Mouse (Mus musculus): ENCODE data around the gene Tbcb. TPM values are rescaled to one million over a fixed set of nuclear protein-coding genes. Genes with fewer than 3 reads are reported as not detected.

Tbcb gene
- polyA plus RNA-seq, 1 experiment from 2014 or later = 142 TPM

- ATAC-seq = peak; percentile 78
These were observed 12.6 kb downstream of the Tbcb start for GRCm38 (mm10) chr7:30219293-30220007.

DNA sequence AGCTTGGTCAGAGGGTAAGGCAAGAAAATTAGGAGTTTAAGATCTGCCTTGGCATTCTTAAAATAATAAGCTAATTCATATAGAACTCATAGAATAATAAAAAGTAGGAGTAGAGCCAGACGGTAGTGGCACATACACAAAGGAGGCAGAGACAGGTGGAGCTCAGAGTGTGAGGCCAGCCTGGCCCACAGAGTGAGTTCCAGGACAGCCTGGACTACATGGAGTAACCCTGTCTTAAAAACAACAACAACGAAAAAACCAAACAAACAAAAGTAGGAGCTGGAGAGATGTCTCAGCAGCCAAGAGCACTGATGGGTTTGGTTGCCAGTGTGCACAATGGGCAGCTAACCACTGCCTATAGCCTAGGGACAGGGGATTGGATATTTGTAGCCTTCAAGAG lies 14.8 kb downstream of the Tbcb start:
- H3K36me3 ChIP-seq (ENCODE audit: insufficient read depth, low read length) = no peaks in the 10 kb centered on the region
- no peaks in the 10 kb centered on the region for H3K9me3 ChIP-seq (ENCODE audit: low read length)
- H3K27me3 ChIP-seq (replicated peaks; ENCODE audit: insufficient read depth, low read length) = no peaks in the 10 kb centered on the region
- WGBS = 63% methylated on average over 2 of the region's 2 CpGs
- no peak for TF ChIP-seq CTCF (IDR thresholded peaks at IDR 0.05)
- no peak for TF ChIP-seq EP300 (IDR thresholded peaks at IDR 0.05)
- DNase-seq (ENCODE audit: low spot score) (no peak), ATAC-seq (no peak)
- H3K4me2 ChIP-seq (replicated peaks; ENCODE audit: low read depth, low read length) = no peak overlapping the region
- H3K4me1 ChIP-seq (ENCODE audit: insufficient read depth, low read depth, low read length) = peaks cover 3% of the 10 kb centered on the region; the same call in 1 of the 2 replicates
- no peak overlapping the region for H3K27ac ChIP-seq (ENCODE audit: low read length)
- no peak overlapping the region for H3K9ac ChIP-seq (replicated peaks; ENCODE audit: low read depth)
- no peak overlapping the region for H3K4me3 ChIP-seq (ENCODE audit: low read depth, low read length)

More at GRCm38 (mm10) chr7:30219293-30220007, 12.6 kb downstream of the Tbcb start:
- peak; percentile 80 for DNase-seq (ENCODE audit: low spot score)
- H3K4me3 ChIP-seq (ENCODE audit: low read depth, low read length) = peak overlapping the region; percentile 41
- peak overlapping the region; percentile 47 for H3K9ac ChIP-seq (replicated peaks; ENCODE audit: low read depth)
- WGBS = 3% methylated on average over 16 of the region's 16 CpGs
- H3K27ac ChIP-seq (ENCODE audit: low read length) = peak overlapping the region; percentile 70
- no peaks in the 10 kb centered on the region for H3K9me3 ChIP-seq (ENCODE audit: low read length)
- peaks cover 3% of the 10 kb centered on the region; the same call in 1 of the 2 replicates for H3K4me1 ChIP-seq (ENCODE audit: insufficient read depth, low read depth, low read length)
- no peaks in the 10 kb centered on the region for H3K27me3 ChIP-seq (replicated peaks; ENCODE audit: insufficient read depth, low read length)
- H3K36me3 ChIP-seq (ENCODE audit: insufficient read depth, low read length) = peaks cover 8% of the 10 kb centered on the region; the same call in 1 of the 2 replicates
- peak overlapping the region; percentile 77 for H3K4me2 ChIP-seq (replicated peaks; ENCODE audit: low read depth, low read length)
- TF ChIP-seq EP300 (IDR thresholded peaks at IDR 0.05) = no peak
- TF ChIP-seq CTCF (IDR thresholded peaks at IDR 0.05) = no peak

- H3K4me3 ChIP-seq (ENCODE audit: low read depth, low read length) = no peak overlapping the region
These were observed 15.3 kb downstream of the Tbcb start for GRCm38 (mm10) chr7:30216723-30217151.

DNA sequence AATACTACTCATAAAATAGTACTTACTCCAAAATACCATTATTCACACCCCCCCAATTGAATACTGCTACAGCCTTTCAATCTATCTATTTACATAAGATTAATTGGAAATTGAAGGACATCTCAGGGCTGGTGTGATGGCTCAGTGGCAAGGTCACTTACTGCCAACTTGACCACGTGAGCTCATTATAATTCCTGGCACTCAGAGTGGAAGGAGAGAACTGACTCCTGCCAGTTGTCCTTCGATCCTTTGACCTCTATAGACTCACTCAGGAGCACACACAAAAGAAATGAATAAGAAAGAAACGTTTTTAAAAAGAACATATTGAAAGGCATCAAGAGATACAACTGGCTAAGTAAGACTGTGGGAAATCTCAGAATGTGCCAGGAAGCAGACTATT lies 16.2 kb downstream of the Tbcb start:
- no peak for DNase-seq (ENCODE audit: low spot score)
- Histone ChIP-seq H3K4me1 (ENCODE audit: insufficient read depth, low read depth, low read length) (peaks cover 3% of the 10 kb centered on the region; the same call in 1 of the 2 replicates), H3K4me3 (ENCODE audit: low read depth, low read length) (no peak overlapping the region), H3K27ac (ENCODE audit: low read length) (no peak overlapping the region), H3K36me3 (ENCODE audit: insufficient read depth, low read length) (no peaks in the 10 kb centered on the region), H3K9ac (replicated peaks; ENCODE audit: low read depth) (no peak overlapping the region), H3K27me3 (replicated peaks; ENCODE audit: insufficient read depth, low read length) (no peaks in the 10 kb centered on the region), H3K9me3 (ENCODE audit: low read length) (no peaks in the 10 kb centered on the region), H3K4me2 (replicated peaks; ENCODE audit: low read depth, low read length) (no peak overlapping the region)
- 90% methylated on average over 3 of the region's 3 CpGs for WGBS
- ATAC-seq = no peak
- TF ChIP-seq EP300 (IDR thresholded peaks at IDR 0.05) (no peak), CTCF (IDR thresholded peaks at IDR 0.05) (no peak)

More at GRCm38 (mm10) chr7:30216723-30217151, 15.3 kb downstream of the Tbcb start:
- TF ChIP-seq CTCF (IDR thresholded peaks at IDR 0.05) = peak; percentile 98
- 0 out of 2 replicates have a peak, but pooled peaks have one; percentile 9 for TF ChIP-seq EP300 (IDR thresholded peaks at IDR 0.05)
- Histone ChIP-seq H3K4me1 (ENCODE audit: insufficient read depth, low read depth, low read length) (peaks cover 3% of the 10 kb centered on the region; the same call in 1 of the 2 replicates), H3K9ac (replicated peaks; ENCODE audit: low read depth) (no peak overlapping the region), H3K27ac (ENCODE audit: low read length) (no peak overlapping the region), H3K9me3 (ENCODE audit: low read length) (no peaks in the 10 kb centered on the region), H3K27me3 (replicated peaks; ENCODE audit: insufficient read depth, low read length) (no peaks in the 10 kb centered on the region), H3K4me2 (replicated peaks; ENCODE audit: low read depth, low read length) (no peak overlapping the region), H3K36me3 (ENCODE audit: insufficient read depth, low read length) (no peaks in the 10 kb centered on the region)
- under 1% methylated on average over 15 of the region's 16 CpGs for WGBS
- DNase-seq (ENCODE audit: low spot score) (peak; percentile 93), ATAC-seq (peak; percentile 70)

- Histone ChIP-seq H3K9ac (replicated peaks; ENCODE audit: low read depth) (no peak overlapping the region), H3K4me2 (replicated peaks; ENCODE audit: low read depth, low read length) (no peak overlapping the region), H3K4me1 (ENCODE audit: insufficient read depth, low read depth, low read length) (no peaks in the 10 kb centered on the region), H3K9me3 (ENCODE audit: low read length) (no peaks in the 10 kb centered on the region), H3K36me3 (ENCODE audit: insufficient read depth, low read length) (no peaks in the 10 kb centered on the region), H3K27ac (ENCODE audit: low read length) (no peak overlapping the region), H3K27me3 (replicated peaks; ENCODE audit: insufficient read depth, low read length) (no peaks in the 10 kb centered on the region), H3K4me3 (ENCODE audit: low read depth, low read length) (no peak overlapping the region)
- no peak for TF ChIP-seq EP300 (IDR thresholded peaks at IDR 0.05)
- no peak for TF ChIP-seq CTCF (IDR thresholded peaks at IDR 0.05)
- WGBS = 71% methylated on average over 3 of the region's 3 CpGs
- no peak for ATAC-seq
- no peak for DNase-seq (ENCODE audit: low spot score)
These were observed 18.2 kb downstream of the Tbcb start for GRCm38 (mm10) chr7:30213881-30214280.

- ATAC-seq (no peak), DNase-seq (ENCODE audit: low spot score) (no peak)
- Histone ChIP-seq H3K9me3 (ENCODE audit: low read length) (no peaks in the 10 kb centered on the region), H3K36me3 (ENCODE audit: insufficient read depth, low read length) (no peaks in the 10 kb centered on the region), H3K4me2 (replicated peaks; ENCODE audit: low read depth, low read length) (no peak overlapping the region), H3K9ac (replicated peaks; ENCODE audit: low read depth) (no peak overlapping the region), H3K27me3 (replicated peaks; ENCODE audit: insufficient read depth, low read length) (no peaks in the 10 kb centered on the region), H3K27ac (ENCODE audit: low read length) (no peak overlapping the region), H3K4me1 (ENCODE audit: insufficient read depth, low read depth, low read length) (no peaks in the 10 kb centered on the region), H3K4me3 (ENCODE audit: low read depth, low read length) (no peak overlapping the region)
- TF ChIP-seq CTCF (IDR thresholded peaks at IDR 0.05) (no peak), EP300 (IDR thresholded peaks at IDR 0.05) (no peak)
- WGBS = 36% methylated on average over 4 of the region's 4 CpGs
These were observed 21.0 kb downstream of the Tbcb start for GRCm38 (mm10) chr7:30211025-30211424.

All from lung, postnatal 0 days (tissue).